Mouse (Mus musculus) 3134 (cell line): Measurements from ENCODE around the gene Gm14819.
"Not testable (repeated sequence)": the region's sequence is repeated elsewhere in the genome, so short reads cannot be mapped to it uniquely, and the experiment has no call there.

Source experiments
- DNase-seq: peaks from one replicate; pipeline ENCODE4 v3.0.0-alpha.2; 2011; ENCODE audit warnings: low spot score; ENCODE audit not compliant: insufficient read length; ENCODE audit errors: extremely low read depth

Gene Gm14819

GRCm38 (mm10) chrX:35403883-35404282, at the start of gene Gm14819:
Gene Gm14819 (plus strand): TSS chrX:35404183.
- DNase-seq = not testable (repeated sequence)
